Comparison of ENCODE assay signal across 20 mouse cellular contexts in the genomic region with DNA sequence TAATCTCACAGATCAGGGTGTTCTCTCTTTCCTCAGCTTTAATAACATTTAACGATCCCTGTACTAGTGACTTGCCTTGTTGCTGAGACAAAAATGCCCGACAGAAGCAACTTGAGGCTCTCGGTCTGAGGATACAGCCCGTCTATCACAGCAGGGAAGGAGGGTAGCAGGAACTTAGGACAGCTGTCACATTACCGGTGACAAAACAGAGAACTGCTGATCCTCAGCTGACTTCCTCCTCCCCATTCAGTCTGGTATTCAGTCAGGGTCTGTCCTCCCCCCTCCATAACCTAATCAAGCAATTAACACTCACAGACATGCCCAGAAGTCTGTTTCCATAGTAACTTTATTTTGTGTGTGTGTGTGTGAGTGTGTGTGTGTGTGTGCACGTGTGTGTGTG. TPM values are rescaled to one million over a fixed set of nuclear protein-coding genes. Genes with fewer than 3 reads are reported as not detected.
DNase-seq lines count a peak whose midpoint lies in the region; ATAC-seq and TF ChIP-seq lines count a peak whose summit lies in the region.
"Had no signal": no experiment of that assay in that cellular context is flagged by ENCODE, and none has a peak within 500 bp of the region (broad histone marks: within the 10 kb centered on the region; RNA-seq: fewer than 3 reads in every experiment).

No protein-coding gene starts in this region.

- H3K4me3 ChIP-seq in kidney, postnatal 0 days (replicated peaks; ENCODE audit: low read depth, low read length) = no peak overlapping the region
- H3K4me3 ChIP-seq in G1E (ENCODE audit: low read depth, low read length) = no peak overlapping the region
- H3K4me3 ChIP-seq in small intestine, adult 2 months (ENCODE audit: low read depth, low read length) = no peak overlapping the region
- H3K4me3 ChIP-seq in neural tube, embryonic 15.5 days (replicated peaks) = no peak overlapping the region
- H3K4me3 ChIP-seq: embryonic facial prominence, embryonic 12.5 days; gastrocnemius, adult 2 months; stomach, embryonic 15.5 days had no signal

- 0 out of 2 replicates have a peak, but pooled peaks cover 5% of the 10 kb centered on the region for H3K4me1 ChIP-seq in kidney, postnatal 0 days (replicated peaks; ENCODE audit: insufficient read depth, low read length)
- peaks cover 44% of the 10 kb centered on the region for H3K4me1 ChIP-seq in G1E (ENCODE audit: insufficient read depth, low read depth, low read length)
- peaks cover 11% of the 10 kb centered on the region; the same call in 1 of the 2 replicates for H3K4me1 ChIP-seq in small intestine, adult 2 months (ENCODE audit: control insufficient read depth, insufficient read depth, insufficient read length, low read length)
- no peaks in the 10 kb centered on the region for H3K4me1 ChIP-seq in neural tube, embryonic 15.5 days
- H3K4me1 ChIP-seq: embryonic facial prominence, embryonic 12.5 days; stomach, embryonic 15.5 days had no signal

- no peak overlapping the region for H3K9ac ChIP-seq in kidney, postnatal 0 days (ENCODE audit: low read depth, low read length)
- H3K9ac ChIP-seq in neural tube, embryonic 15.5 days (replicated peaks) = no peak overlapping the region
- H3K9ac ChIP-seq: embryonic facial prominence, embryonic 12.5 days; stomach, embryonic 15.5 days had no signal

- no peaks in the 10 kb centered on the region for H3K27me3 ChIP-seq in kidney, postnatal 0 days (ENCODE audit: insufficient read depth, low read length)
- H3K27me3 ChIP-seq in G1E (ENCODE audit: insufficient read depth, low read length) = no peaks in the 10 kb centered on the region
- H3K27me3 ChIP-seq in small intestine, adult 2 months (ENCODE audit: control insufficient read depth, insufficient read depth, low read length) = no peaks in the 10 kb centered on the region
- H3K27me3 ChIP-seq in neural tube, embryonic 15.5 days (replicated peaks) = no peaks in the 10 kb centered on the region
- H3K27me3 ChIP-seq: embryonic facial prominence, embryonic 12.5 days; stomach, embryonic 15.5 days had no signal

- TF ChIP-seq POLR2A in small intestine, adult 2 months (IDR thresholded peaks at IDR 0.05; ENCODE audit: low read depth, low read length) = no peak

- ATAC-seq in kidney, postnatal 0 days (replicated peaks; ENCODE audit: low FRiP score, low read depth) = no peak
- ATAC-seq in G1E (ENCODE audit: extremely low read depth, insufficient number of reproducible peaks, low FRiP score, poor library complexity, severe bottlenecking) = peak; percentile 58; the same call in 1 of the 2 replicates
- ATAC-seq in granulocyte monocyte progenitor cell, adult 5-6 weeks (replicated peaks; ENCODE audit: poor library complexity, severe bottlenecking) = peak; percentile 55; the same call in 1 of the 2 replicates
- ATAC-seq in neural tube, embryonic 15.5 days (ENCODE audit: low FRiP score) = no peak
- ATAC-seq: forebrain, embryonic 16.5 days had no signal

- H3K36me3 ChIP-seq in kidney, postnatal 0 days (ENCODE audit: insufficient read depth, low read length) = no peaks in the 10 kb centered on the region
- no peaks in the 10 kb centered on the region for H3K36me3 ChIP-seq in G1E (replicated peaks)
- H3K36me3 ChIP-seq in small intestine, adult 2 months (ENCODE audit: control insufficient read depth, insufficient read depth, low read length) = no peaks in the 10 kb centered on the region
- H3K36me3 ChIP-seq in neural tube, embryonic 15.5 days = no peaks in the 10 kb centered on the region
- H3K36me3 ChIP-seq: embryonic facial prominence, embryonic 12.5 days; stomach, embryonic 15.5 days had no signal

- H3K9me3 ChIP-seq in kidney, postnatal 0 days (replicated peaks; ENCODE audit: low read length) = no peaks in the 10 kb centered on the region
- 0 out of 2 replicates have a peak, but pooled peaks cover 2% of the 10 kb centered on the region for H3K9me3 ChIP-seq in G1E (replicated peaks)
- no peaks in the 10 kb centered on the region for H3K9me3 ChIP-seq in neural tube, embryonic 15.5 days (replicated peaks)
- H3K9me3 ChIP-seq: embryonic facial prominence, embryonic 12.5 days; stomach, embryonic 15.5 days had no signal

- DNase-seq in kidney, postnatal 0 days (ENCODE audit: low spot score) = no peak
- no peak for DNase-seq in kidney, adult 18-20 months
- no peak for DNase-seq in G1E (ENCODE audit: low spot score)
- DNase-seq in ovary, postnatal 36 days (ENCODE audit: low spot score) = no peak
- DNase-seq: adrenal gland, adult 8-10 months; cerebellum, adult 18-20 months; gastrocnemius, adult 2 months; heart, adult 11 months; heart, postnatal 4 days; liver; lung, adult 18-20 months; lung, postnatal 4 days; midbrain, embryonic 14.5 days; right cerebral cortex, postnatal 25 days had no signal

- WGBS in kidney, postnatal 0 days = 41% methylated on average over 6 of the region's 6 CpGs
- WGBS in small intestine, adult 2 months = 32% methylated on average over 6 of the region's 6 CpGs
- 28% methylated on average over 6 of the region's 6 CpGs for WGBS in neural tube, embryonic 15.5 days

- no peak overlapping the region for H3K4me2 ChIP-seq in kidney, postnatal 0 days (ENCODE audit: low read length)
- H3K4me2 ChIP-seq in neural tube, embryonic 15.5 days = no peak overlapping the region
- H3K4me2 ChIP-seq: embryonic facial prominence, embryonic 12.5 days; stomach, embryonic 15.5 days had no signal

- TF ChIP-seq CTCF in kidney, postnatal 0 days (IDR thresholded peaks at IDR 0.05; ENCODE audit: low read depth) = no peak
- no peak for TF ChIP-seq CTCF in G1E (IDR thresholded peaks at IDR 0.05; ENCODE audit: low read depth, low read length)
- TF ChIP-seq CTCF in small intestine, adult 2 months (IDR thresholded peaks at IDR 0.05; ENCODE audit: extremely low read depth, insufficient read length, insufficient replicate concordance, low read depth, low read length) = no peak

- H3K27ac ChIP-seq in kidney, postnatal 0 days = peak overlapping the region; percentile 47; the same call in 1 of the 2 replicates
- peak overlapping the region; percentile 79 for H3K27ac ChIP-seq in small intestine, adult 2 months (ENCODE audit: insufficient read depth, low read depth, low read length)
- H3K27ac ChIP-seq in neural tube, embryonic 15.5 days (replicated peaks) = no peak overlapping the region
- H3K27ac ChIP-seq: embryonic facial prominence, embryonic 12.5 days; gastrocnemius, adult 2 months; stomach, embryonic 15.5 days had no signal

RNA-seq across cellular contexts. Expression of gene Arl15, which starts 38.5 kb away (rescaled TPM):
- polyA plus RNA-seq in kidney, postnatal 0 days (2015; fragmentation: Nextera tagmentation; extraction: Ambion mirVana) = 10.8 and 12.6 TPM in 2 replicates
- total RNA-seq in G1E (2014; fragmentation: Nextera tagmentation) = 73.8 and 90.9 TPM in 2 replicates
- total RNA-seq in G1E (2017) = 60.6 and 64.0 TPM in 2 replicates
- 2.3 and 3.2 TPM in 2 replicates for polyA plus RNA-seq in G1E (2012)
- 15.6 and 16.1 TPM in 2 replicates for total RNA-seq in granulocyte monocyte progenitor cell, adult 5-6 weeks (2014; fragmentation: Nextera tagmentation)
- 16.4 and 17.3 TPM in 2 replicates for total RNA-seq in granulocyte monocyte progenitor cell, adult 5-6 weeks (2017)
- 2.0 and 2.1 TPM in 2 replicates for polyA plus RNA-seq in small intestine, adult 2 months (2012; rRNA removed)
- 16.3 and 17.8 TPM in 2 replicates for polyA plus RNA-seq in neural tube, embryonic 15.5 days (2015; fragmentation: Nextera tagmentation; extraction: Ambion mirVana)

Comparison
In these comparisons a context has a peak if more than half of its experiments do, and no peak if none do; other contexts are left out.
1. ATAC-seq: peak in G1E (single experiment) and granulocyte monocyte progenitor cell, adult 5-6 weeks (single experiment); none in kidney, postnatal 0 days (single experiment) and neural tube, embryonic 15.5 days (single experiment).